Mouse (Mus musculus) cerebellum, adult 18-20 months (tissue): ENCODE results near the gene Manba.

Experiments used
- DNase-seq, 2 experiments: peaks; one replicate each; pipeline ENCODE4 v3.0.0; 2021

Manba gene

GRCm38 (mm10) chr3:135586060-135586459 is 100.6 kb downstream of the Manba start:
- DNase-seq, result no peak

GRCm38 (mm10) chr3:135586471-135586880 is 101.1 kb downstream of the Manba start:
- DNase-seq, result no peak

GRCm38 (mm10) chr3:135590471-135590870 is 105.1 kb downstream of the Manba start:
- no peak for DNase-seq

- DNase-seq, result peak; percentile 15 to 18
Observed at GRCm38 (mm10) chr3:135591376-135591775, 106.0 kb downstream of the Manba start.

DNA sequence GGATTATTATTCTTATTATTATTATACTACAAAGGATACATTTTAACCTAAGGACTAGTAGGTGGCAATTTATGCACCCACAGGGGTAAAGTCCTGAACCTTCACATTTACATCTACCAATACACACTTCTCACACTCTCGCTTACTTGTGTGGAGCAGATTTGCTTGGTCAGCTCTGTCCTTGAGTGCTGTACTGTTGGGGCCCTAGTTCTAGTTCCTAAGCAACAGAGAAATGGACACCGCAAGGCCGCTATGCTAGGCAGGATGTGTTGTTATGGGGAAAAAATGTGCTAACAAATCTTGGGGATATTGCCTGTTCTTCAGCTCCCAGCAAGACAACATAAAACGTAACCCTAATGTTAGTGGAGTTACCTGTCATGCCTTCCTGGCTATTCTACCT is 106.6 kb downstream of the Manba start:
- DNase-seq, result no peak

- DNase-seq, result no peak
Observed at GRCm38 (mm10) chr3:135594238-135594917, 109.0 kb downstream of the Manba start.

GRCm38 (mm10) chr3:135597014-135597413 is 111.6 kb downstream of the Manba start:
- no peak for DNase-seq

DNA sequence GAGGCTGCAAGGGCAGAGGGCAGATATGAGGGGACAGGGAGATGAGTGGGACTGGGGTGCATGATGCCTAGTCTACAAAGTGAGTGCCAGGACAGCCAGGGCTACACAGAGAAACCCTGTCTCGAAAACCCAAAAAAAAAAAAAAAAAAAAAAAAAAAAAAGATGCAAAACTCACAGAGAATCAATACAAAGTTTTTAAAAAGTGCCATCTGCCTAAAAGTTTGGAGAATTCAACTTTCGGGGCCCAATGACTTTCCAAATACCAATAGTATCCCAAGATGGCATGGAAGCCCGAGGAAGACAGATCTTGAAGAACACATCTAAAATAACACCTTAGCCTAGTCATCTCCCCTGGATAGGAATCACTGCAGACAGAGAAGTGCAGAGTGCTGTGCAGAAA is 112.9 kb downstream of the Manba start:
- no peak for DNase-seq

- DNase-seq, result no peak
Observed at GRCm38 (mm10) chr3:135602731-135603130, 117.3 kb downstream of the Manba start.

GRCm38 (mm10) chr3:135604626-135605417 is 119.4 kb downstream of the Manba start:
- DNase-seq, result no peak

- no peak for DNase-seq
Observed at GRCm38 (mm10) chr3:135605474-135605873, 120.1 kb downstream of the Manba start.

DNA sequence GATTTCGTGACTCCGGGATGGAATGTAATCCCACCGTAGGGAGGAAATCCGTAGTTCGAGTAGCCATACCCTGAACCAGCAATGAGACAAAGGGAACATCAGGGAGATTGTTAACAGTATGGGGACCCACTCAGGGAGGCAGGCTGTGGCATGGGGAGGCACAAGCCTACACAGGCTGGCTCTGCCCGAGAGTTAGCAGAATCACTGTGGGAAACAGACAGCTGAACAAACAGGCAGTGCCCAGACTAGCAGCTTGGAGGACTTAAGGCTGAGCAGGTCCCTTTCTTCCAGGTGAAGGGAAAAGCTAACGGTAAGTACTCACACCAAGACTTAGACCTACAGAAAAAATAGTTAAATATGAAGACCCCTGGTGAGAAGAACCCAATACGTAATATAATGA is 121.2 kb downstream of the Manba start:
- no peak for DNase-seq

- DNase-seq, result no peak
Observed at GRCm38 (mm10) chr3:135607021-135607420, 121.6 kb downstream of the Manba start.

DNA sequence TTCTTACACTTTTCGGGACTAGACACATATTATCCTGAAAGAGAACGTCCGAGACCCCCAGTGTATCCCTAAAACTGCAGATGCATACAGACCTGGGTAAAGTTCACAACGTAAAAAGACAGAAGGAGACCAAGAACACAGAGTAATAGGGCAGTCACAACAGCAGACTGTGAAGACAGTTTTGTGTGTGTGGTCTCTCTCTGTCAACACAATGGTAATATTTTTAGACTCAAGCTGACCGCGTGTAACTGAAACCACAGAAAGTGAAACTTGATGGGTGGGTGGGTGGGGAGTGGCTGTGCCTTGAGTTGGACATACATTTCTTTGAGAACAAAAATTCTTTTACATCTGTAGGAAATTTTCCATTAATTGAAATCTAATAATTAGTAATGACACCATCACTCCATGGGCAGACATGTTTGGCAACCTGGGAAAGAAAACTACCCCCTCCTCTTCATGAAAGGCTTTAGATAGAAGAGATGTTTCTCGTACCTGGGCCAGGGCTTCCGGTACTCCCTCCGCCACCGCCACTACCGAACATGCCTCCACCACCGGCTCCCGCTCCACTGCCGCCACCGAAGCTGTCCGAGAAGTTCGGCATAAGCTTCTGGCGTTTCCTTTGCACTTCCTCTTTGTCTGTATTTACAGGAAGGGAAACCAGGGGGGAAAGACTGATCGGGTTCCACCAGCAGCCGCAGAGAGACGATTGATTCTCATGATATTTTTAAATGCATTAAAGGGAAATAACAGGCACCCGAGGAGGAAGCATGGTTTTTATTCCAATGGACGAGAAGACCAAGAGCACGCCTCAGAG is 122.5 kb downstream of the Manba start:
- DNase-seq, result no peak

DNA sequence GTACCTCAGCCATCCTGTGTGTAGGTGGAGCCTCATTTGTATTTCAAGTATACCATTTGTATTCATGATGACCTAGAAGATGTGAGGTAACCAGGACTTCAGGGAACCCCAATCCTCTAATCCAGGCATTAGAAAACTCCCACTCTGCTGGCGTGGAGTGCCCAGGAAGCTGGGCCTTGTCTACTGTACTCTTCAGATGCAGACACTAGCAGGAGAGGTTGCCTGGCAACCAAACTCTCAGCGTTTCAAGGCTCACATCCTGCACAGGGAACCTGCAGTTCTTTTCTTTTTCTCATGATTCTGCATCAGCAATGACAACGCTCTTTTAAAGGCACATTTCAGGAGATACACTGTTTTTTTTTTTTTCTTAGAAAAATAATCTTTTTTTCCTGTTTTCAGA is 124.8 kb downstream of the Manba start:
- no peak for DNase-seq

DNA sequence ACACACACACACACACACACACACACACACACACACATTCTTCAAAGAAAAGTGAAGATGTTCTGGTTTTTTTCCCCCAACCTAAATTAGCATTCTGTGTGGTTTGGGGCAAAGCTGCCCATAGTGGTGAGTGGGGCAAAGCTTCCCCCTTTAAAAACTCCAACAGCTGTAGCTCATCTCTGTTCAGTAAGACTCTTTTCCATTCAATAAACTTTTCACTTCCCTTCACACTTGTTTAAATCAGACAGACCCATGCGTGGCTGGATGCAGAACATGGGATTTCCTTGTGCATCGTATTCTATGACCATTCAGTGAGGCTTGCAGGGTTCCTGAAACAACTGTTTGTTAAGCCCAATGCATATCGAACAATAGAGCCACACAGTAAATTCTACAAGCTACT is 129.0 kb downstream of the Manba start:
- DNase-seq, result no peak

GRCm38 (mm10) chr3:135616730-135617129 is 131.3 kb downstream of the Manba start:
- DNase-seq, result no peak
